Mouse (Mus musculus): ENCODE results near the gene M6pr.

The M6pr gene

DNA sequence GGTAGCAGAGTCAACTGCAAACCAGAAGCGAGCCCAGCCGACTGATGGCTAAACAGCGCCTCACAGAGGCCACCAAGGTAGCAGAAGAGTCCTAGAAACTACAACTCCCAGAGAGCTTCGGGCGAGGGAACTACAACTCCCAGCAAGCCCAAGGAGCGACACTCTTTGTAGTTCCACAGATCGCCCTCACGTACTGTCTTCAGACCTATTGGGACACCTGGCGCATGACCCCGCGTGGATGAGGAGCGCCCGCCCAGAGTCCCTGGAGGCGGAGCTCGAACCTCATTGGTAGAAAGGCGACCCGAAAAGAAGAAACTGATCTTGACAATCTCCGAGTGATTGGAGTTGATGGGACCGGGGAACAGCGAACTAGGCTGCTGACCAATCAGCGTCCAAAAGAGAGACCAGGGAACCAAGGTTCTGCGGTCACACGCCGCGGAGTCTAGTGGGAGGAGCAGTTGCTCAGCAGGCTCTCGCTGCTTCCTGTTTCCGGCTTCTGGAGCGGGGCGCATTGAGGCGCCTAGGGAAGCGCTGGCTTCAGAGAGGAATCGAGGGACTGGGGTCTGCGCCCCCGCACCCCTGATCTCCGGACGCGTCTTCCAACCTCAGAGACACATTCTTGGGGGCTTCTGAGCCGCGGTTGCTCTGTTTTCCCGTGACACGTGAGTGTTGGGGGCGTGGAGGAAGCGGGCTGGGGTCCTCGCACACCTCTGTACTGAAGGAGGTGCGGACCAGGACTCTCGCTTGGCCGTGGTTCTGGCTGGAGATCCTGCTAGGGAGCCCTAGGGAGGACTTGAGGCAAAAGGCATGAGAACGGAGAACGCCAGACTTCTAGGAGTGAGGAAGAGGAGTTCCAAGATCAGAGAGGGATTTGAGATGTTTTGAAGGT, at the start of gene M6pr:
Gene M6pr (plus strand): TSS at position 216 of the 889 bp plus-strand sequence.
- DNase-seq = peak; percentile 97

DNA sequence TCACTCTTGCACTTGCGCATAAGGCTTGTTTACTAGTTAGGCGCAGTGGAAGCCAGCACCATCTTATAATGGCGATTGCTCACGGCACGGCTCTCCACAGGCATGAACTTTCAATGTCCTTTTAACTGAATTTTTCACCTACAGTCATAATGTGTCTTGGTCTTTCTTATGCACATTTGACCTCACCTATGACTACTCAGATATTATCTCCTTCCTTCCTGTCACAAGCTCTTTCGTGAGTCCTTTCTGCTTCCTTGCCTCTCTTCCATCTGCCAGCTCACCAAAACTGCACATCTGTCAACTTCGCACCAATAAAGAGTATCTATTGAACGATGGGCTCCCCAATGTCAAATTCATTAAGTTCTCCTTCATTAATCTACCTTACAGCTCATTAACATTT, 46.0 kb upstream of the M6pr start:
- no peak for DNase-seq

DNA sequence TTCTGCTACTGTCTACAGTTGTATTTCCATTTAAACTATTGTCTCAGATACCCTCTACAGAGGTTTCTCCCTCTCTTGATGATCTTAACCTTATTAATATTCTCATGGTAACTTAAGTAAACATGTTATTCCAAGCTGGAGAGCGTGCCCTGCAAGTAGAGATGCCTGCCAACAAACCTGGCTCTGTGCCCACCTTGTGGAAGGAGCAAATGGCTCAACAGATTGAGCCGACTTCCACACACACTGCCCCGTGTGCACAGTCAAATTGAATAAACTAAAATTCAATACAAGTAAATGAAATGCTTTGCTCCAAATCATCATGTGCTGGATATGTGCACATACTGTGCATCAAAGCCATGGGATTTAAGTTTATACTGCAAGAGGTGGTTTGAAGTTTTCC, 40.0 kb upstream of the M6pr start:
- DNase-seq = no peak

DNA sequence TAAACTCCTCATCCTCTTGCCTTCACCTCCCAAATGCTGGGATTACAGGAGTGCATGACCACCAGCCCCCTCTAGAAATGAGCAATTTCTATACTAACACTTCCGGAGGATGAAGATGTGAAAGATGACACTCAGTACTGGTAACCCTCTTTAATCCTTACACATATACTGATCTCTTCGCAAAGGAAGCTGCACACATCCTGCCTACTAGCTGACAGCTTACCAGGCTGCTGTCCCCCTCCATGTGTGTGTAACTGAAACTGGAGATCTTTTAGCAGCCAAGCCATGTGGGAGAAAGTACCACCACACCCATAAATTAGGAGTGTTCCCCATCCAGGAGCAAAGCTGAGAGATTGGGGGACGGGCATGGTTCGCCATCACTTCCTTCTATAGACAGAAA, 39.4 kb upstream of the M6pr start:
- DNase-seq = no peak

DNA sequence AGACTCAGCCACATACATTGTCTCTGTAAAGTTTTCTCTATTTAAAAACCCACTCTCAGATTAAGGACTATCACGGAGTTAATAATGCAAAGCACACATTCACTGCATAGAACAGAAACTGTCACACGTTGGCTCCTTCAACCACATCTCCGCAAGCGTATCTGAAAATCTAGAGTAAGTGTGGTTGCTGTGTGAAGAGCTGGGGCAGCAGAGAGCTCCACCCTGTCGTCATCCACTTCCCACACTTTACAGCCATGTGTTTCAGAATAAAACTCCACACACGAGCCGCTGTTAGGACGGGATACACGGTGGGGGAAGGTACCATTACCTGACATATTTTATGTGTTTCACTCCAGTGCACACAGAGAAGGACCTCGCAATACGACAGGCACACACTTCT, 38.4 kb upstream of the M6pr start:
- no peak for DNase-seq

DNA sequence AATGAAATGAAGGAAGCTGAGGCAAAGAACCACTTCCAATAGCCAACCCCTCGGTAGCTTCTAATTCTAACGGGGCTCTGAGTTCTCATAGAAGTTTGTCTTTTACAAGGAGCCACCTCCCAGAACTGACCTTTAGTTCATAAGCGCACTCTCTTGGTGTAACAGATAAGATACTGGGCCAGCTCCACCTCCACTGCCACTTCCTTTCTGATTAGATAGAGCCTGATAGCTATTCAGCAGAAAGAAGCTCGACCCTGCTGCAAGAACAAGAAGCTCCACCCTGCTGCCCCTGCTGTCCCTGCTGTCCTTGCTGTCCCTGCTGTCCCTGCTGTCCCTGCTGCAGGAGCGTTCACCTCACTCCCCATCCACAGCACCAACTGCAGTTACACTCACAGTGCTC, 34.0 kb upstream of the M6pr start:
- DNase-seq = no peak

DNA sequence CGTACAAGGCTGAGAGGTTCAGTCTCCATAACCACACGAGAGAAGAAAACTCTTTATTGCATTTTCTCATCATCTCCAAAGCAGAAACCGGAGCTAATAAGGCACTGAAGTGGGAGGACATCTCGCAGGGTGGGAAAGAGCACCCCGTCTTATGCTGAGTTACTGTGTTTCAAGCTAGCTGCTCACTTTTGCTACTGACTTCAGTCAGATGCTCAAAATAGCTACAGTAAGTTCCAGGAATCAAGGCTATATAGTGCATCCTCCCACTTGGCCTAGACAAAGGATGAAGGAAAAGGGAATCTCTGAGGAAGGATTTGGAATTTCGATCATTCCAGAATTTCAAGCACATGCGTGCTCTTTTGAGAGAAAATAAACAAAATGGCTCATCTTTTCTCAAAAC, 32.0 kb upstream of the M6pr start:
- no peak for DNase-seq

DNA sequence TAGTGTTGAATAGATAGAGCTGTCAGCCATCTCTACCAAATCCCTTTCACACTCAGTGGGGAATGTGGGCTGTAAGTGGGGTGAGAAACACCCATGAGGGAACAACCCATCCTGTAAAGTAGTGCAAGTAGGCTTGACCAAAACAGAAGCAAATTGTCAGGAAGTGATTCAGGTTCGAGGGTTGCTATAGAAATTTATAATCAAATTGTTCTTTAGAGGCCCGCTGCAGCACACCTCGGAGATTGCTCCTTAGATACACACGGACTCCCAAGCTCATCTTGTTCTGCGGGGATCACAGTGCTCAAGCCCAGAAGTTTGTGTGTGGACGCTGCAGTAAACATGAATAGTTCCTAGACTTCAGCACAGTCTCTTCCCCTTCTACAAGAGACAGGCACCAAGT, 25.7 kb upstream of the M6pr start, which contains the start of gene Klrg1:
Gene Klrg1 (minus strand): TSS at position 101 of the 400 bp plus-strand sequence.
- no peak for DNase-seq

DNA sequence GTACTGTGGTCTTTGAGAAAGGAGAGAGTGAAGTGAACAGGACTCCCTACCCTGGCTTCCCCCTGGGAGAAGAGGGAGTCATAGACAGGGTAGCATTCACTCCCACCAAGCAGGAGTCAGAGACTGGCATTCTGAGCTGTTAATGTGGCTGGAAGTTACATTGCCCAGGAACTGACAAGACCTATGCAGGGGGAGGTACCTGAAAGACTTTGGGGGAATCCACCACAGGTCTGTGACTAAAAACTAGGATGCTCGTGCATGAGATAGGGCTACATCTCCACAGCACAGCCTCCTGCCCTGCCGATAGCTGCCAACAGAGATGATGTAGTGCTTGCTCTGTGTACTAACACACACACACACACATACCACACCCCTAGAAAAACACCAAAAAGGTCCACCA, 25.1 kb upstream of the M6pr start:
- DNase-seq = no peak

DNA sequence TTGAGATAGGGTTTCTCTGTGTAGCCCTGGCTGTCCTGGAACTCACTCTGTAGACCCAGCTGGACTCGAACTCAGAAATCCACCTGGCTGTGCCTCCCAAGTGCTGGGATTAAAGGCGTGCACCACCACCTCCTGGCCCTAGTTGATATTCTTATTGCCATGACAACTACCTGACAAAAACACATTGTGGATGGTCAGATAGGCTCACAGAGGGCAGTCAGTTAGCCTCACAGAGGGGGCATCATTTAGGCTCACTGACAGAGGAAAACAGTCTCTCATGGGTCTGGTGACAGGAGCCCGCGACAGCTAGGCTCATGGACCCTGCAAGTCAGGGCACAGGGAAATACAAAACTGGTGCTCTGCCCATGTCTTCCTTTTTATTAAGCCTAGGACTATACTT, 24.2 kb upstream of the M6pr start:
- DNase-seq = no peak

DNA sequence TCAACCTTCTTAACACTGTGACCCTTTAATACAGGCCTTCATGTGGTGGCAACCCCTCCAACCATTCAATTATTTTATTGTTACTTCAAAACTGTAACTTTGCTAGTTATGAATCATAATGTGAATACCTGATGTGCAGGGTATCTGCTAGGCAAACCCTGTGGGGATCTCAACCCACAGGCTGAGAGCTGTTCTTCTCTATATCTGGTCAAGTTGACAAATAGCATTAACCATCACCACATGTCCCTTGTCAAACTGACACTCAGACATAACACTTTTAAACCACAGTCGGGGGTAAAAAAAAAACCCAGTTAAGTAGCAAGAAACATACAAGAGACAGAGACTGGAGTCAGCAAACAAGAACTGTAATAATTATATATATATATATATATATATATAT, 23.7 kb upstream of the M6pr start:
- DNase-seq = no peak

DNA sequence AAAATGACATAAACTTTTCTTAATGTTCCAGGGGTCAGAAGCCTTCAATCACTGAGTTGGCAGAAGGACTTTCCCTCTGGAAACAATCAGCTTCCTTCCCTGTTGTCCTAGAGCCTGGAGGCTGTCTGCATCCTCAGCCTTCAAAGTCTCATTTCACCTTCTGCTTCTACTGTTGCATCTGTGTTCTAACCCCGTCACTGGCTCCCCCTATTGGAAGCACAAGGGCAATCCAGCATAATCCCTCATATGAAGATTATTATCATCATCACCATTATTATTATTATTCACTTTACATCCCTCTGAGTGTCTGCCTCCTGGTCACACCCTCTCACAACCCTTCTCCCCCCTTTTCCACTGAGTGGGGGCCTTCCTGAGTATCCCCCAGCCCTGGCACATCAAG, 20.3 kb upstream of the M6pr start:
- DNase-seq = no peak

DNA sequence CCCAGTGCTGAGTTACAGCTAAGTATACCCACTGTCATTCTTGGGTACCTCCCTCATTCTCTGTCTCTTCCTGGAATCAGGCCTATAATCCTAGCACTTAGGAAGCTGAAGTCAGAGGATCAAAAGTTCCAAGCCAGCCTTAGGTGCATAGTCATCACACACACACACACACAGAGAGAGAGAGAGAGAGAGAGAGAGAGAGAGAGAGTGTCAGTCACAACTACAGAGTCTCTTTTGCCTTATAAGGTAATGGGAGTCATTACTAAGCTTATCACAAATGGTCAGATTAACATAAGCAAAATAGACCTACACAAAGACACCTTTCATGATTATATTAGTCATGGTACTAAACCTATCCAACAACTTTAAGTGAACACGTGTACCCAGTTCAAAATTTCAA, 19.2 kb upstream of the M6pr start:
- DNase-seq = no peak

DNA sequence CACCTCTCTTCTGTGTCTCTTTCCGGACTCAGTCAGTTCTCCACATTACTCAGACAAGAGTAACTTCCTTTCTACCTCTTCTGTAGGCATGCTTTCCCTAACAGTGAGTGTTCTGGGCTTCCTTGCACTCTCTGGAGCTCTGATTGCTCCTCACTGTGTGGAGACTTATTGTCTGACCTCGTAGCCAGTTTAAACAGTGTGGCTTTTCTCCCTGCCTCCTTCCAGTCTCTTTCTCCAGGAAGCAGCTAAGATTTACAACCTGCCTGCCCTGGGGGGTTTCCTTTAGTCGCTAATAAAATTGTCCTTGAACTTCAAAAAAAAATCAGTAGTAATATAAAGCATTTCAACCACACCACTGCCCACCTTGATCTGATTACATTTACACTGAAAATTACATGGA, 18.3 kb upstream of the M6pr start:
- DNase-seq = no peak

DNA sequence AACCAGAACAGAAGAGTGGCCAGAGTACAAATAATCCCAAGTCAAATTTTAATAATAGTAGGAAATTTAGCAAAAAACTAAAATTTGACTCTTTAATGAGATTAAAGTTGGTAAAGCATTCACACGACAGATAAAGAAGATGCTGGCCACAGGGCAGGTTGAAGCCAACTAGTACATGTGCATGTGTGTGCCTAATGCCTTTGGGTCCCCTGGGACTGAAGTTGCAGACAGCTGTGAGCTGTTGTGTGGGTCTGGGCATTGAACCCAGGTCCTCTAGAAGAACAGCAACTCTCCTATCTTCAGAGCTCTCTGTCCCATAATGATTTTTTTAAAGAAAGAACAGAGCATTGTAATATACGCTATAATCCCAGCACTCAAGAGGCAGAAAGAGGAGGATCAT, 17.3 kb upstream of the M6pr start:
- no peak for DNase-seq

DNA sequence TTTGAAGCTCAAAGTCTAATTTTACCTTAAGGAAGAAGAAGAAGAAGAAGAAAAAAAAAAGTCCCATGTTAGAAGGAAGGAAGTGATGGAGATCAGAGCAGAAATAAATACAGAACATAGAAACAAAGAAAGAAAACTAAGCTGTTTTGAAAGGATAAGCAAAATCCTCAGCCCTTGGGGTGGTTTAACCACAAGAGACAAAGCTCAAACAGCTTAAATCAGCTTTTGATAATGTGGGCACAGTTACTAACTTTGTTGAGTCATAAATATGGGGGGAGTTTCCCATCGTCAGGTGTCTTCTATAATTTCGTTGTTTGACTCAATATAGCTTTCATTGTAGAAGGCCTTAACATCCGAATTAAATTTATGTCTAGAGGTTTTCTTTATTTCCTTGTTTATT, 16.8 kb upstream of the M6pr start:
- no peak for DNase-seq

DNA sequence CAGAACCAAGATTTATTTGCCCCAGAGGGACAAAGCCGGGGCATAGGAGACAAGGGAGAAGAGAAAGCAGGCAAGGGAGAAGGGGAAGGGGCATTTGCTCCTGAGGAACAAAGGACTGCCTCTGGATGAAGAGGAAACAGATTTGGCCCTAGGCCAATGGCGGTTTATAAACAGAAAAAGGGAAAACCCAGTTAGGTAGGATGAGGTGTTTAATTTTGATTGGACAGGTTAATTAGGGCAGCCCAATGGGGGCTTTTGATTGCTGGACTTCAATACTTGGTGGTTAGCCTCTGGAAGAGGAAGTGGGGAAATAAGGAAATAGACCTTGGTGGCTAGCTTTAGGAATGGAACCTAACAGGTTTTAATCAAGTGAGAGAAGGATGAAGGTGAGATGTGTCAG, 16.3 kb upstream of the M6pr start:
- no peak for DNase-seq

DNA sequence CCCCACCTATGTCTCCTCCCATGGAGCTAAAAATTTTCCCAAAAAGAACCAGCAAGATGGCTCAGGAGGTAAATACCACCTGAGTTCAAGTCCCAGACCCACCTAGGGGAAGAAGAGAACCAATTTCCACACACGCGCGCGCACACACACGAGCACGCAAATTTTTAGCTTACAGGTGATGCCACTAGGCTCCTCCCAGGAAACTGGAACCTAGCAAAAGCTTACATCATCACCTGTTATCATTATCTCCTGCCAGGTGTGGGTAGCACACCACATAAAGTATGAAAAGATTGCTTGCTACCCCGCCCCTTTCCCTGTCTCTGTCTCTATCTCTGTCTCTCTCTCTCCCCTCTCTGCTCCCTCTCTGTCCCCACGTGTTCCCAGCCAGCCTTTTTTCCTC, 15.4 kb upstream of the M6pr start:
- no peak for DNase-seq

DNA sequence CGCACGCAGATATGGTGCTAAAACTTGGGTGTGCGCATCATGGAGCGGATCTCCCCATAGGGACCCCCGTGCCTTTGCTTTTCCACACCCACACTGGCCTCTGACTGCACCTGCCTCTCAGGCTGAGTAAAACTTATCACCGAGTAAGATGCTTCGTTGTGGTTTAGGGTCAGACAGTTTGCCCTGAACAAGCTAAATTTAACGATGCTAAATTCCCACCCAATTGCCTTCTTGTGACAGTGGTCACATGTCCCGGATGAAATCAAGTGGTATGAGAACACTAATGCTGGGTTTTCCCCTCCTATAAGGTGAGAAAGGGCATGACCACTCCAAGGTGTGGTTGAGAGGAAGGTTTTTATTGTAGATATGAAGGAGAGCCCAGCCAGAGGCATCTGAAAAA, 14.7 kb upstream of the M6pr start:
- no peak for DNase-seq

DNA sequence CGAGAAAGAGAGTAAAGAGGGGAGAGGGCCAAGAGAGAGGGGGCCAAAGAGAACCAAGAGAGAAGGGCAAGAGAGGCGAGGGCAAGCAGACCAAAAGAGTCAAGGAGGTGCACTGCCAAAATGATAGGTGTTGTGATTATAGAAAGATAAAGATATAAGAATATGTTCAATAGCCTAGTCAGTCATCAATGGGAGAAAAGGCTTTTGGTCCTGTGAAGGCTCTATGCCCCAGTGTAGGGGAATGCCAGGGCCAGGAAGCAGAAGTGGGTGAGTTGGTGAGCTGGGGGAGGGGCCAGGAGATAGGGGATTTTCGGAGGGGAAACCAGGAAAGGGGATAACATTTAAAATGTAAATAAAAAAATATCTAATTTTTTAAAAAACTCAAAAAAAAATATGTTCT, 14.2 kb upstream of the M6pr start:
- DNase-seq = no peak

DNA sequence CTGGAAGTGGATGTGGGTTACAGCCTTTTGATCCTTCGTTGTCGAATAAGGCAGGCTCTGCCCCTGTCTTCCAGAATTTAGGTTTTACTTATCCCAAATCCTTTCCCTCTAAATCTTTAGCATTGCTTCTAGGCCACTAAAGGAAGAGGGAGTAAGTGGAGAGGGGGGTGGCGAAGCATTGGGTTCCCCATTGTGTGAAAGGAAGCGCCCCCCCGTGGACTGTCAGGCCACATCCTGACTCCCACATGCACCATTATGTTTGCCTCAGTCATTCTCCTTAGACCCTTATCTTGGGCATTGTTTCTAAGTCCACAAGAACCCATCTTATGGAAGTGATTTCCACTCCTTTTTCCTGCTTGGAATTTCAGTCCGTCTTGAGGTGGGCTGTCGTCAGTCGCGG, 13.3 kb upstream of the M6pr start:
- DNase-seq = no peak

DNA sequence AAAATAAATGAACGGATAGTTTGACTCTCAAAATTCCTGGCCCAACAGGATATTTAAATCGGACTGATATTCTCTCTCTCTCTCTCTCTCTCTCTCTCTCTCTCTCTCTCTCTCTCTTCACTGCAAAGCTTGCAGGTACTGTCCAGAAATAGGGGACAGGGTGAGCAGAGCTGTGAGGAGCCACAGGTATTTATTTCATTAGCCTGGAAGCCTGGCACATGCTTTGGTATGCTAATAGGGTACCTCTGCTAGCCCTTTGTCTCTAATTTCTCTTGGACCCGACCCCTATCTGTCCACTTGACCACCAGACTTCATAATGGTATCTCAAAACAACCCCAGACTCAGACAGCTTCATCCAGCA, 11.6 kb upstream of the M6pr start:
- no peak for DNase-seq

DNA sequence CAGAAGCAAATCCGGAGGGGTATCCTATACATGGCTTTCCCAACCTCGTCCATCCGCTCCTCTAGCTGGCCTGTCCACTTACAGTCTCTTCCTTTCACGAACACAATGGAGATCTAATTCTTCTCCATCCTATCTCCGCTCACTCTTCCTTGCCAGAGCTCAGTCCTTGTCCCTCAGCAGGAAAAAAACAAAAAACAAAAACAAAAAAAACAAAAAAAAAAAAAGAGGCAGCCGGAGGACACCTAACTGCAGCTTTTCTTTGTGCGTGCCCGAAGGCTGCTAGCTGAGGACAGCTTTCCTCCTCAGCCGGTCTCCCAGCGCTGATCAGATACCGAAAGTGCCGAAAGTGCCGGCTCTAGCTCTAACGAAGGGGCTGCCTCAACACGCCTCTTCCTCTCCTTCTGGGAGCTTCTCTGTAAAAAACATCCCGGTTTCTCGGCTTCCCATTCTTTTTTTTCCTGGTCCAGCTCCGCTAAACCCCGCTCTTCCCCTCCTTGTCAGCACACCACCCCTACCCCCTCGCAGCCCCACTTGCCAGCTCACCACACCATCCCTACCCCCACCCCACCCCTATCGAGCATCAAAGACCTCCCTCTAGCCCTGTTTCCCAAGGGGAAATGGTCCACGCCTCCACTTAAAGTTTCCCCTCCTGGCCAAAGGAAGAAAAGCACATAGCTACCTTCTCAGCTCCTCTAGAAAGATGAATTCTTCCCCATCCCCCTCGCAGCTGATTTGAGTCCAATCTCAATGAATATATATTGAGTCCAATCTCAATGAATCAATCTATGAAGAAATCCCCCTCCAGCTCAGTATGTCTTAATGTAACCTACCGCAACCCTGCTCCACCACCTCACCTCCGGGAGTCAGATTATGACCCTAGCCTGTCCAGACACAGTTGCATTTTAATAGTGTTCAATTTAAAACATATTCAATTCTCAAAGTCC, 11.0 kb upstream of the M6pr start:
- DNase-seq = peak; percentile 16

DNA sequence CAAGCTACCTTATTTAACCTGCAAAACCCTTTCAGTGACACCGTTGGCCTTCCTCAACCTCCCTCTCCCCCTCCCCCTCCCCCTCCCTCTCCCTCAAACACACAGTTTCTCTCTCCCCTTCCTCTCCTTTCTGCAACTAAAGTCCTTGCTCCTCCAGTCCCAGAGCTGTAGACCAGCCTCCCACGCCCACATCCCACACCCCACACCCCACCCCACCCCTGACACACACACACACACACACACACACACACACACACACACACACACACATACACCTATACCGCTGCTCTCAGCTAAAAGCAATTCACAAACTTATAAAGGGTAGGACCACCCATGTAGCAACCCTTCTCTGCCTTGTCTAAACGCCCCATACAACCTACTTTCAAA, 10.3 kb upstream of the M6pr start:
- DNase-seq = no peak

All from right cerebral cortex, postnatal 25 days (tissue).